Mouse (Mus musculus) embryonic fibroblast, embryonic 13.5 days (primary cell): ENCODE results near the gene Prelid3b. TPM values are rescaled to one million over a fixed set of nuclear protein-coding genes. Genes with fewer than 3 reads are reported as not detected.
A peak's percentile ranks its signal among the peaks of the same experiment; 100 is the strongest.

Source experiments
- H3K27ac ChIP-seq: 2 replicates; pipeline ENCODE4 v1.5.1; 2012; ENCODE audit warnings: low read length, control low read depth, inconsistent platforms; ENCODE audit not compliant: insufficient read depth
- H3K4me1 ChIP-seq: 2 replicates; pipeline ENCODE4 v1.6.1; 2011; ENCODE audit warnings: low read length; ENCODE audit not compliant: control insufficient read depth, insufficient read depth
- H3K4me3 ChIP-seq: 2 replicates; pipeline ENCODE4 v1.5.1; 2011; ENCODE audit warnings: mild to moderate bottlenecking, control low read depth, low read length; ENCODE audit not compliant: insufficient read depth
- CTCF ChIP-seq: IDR thresholded peaks from 2 replicates; pipeline ENCODE4 v1.5.1; 2011; ENCODE audit warnings: mild to moderate bottlenecking, control low read depth, low read length, moderate library complexity, borderline replicate concordance; ENCODE audit not compliant: insufficient read depth
- POLR2A ChIP-seq: IDR thresholded peaks from 2 replicates; pipeline ENCODE4 v1.6.1; 2011; ENCODE audit warnings: low read depth, mild to moderate bottlenecking, control low read depth, low read length, moderate library complexity
- polyA plus RNA-seq: library from polyadenylated mRNA; stranded (reverse); fragments of >200 nt; gene quantifications from 2 replicates; pipeline ENCODE4 v1.2.4, GENCODE M21; 2011; ENCODE audit warnings: low read depth; ENCODE audit not compliant: missing spikeins, insufficient read length

Gene Prelid3b
- polyA plus RNA-seq, 1 experiment = 75.1 TPM

DNA sequence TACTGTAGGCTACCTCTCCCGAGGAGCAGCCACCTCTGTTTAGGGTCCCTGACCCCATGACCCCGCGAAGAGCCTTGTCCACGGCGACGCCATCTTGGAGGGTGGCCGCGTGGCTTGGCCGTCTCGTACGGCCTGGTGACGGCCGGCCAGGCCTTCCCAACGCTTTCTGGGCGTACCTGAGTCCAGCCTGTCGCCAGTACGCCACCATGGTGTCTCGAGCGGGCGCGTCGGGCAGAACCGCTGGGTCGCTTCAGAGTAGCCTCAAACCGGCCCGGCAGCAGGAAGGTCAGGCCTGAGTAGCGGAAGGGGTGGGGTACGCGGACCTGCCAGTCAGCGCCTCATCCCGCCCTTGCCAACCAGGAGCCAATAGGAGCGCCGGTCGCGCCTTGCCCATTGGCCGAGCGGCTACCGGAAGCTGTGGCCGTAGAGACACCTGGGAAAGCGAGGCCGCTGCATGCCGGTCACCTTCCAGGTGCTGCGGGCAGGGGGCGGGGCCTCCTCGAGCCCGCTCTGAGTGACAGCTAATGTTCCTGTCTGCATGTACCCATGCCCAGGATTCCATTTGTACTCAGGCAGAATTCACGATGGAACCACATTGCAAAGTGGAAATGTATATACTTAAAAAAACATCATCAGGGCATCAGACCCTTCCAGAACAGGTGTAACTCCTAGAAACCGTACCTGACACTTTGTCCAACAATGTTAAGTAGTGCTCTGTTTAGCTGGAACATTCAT lies 8.9 kb downstream of the Prelid3b start, which contains the start of gene Atp5e:
Atp5e (minus strand) TSS at position 317 of the 735 bp plus-strand sequence.
- TF ChIP-seq POLR2A (peak; percentile 56), CTCF (no peak)
- Histone ChIP-seq H3K4me1 (no peaks in the 10 kb centered on the region), H3K4me3 (peak within 1 kb of the TSS; percentile 62), H3K27ac (no peak within 1 kb of the TSS)

DNA sequence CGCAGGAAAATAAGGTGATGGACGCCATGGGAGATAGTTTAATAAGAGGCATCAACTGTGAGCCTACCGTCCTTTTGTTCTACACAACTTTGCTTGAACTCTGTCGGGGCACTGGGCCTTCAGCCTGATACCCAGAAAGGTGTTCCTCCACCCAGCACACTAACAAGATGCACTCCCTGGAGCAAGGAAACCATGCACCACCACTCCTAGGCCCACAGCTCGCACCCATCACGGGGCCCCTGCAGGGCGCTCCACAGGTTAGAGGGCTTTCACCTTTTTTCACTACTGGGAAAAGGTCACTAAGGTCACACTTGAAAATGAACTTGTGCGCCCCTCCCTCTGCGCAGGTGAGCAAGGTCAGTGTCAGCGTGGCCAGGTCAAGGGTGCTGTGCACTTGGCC lies 9.5 kb downstream of the Prelid3b start:
- Histone ChIP-seq H3K4me1 (no peaks in the 10 kb centered on the region), H3K27ac (no peak overlapping the region), H3K4me3 (peak overlapping the region; percentile 62)
- TF ChIP-seq CTCF (no peak), POLR2A (no peak)

DNA sequence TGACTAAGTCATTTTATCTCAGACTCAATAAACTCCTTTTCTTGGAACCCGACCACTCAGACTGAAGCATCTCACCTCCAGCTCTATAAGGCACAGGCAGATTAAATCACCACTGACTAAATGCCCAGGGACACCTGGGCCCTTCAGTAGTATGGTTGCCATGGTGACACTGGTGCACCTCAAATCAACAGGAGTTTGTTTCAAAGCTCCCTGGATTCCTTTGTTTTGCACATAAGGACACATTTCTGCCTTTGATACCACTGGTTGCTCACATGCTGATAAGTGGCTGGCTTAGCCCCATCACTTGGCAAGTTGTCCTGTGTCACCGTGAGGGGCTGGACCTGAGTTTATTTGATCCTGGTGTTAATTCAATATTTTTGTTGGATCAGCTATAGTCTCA lies 13.5 kb downstream of the Prelid3b start:
- H3K27ac ChIP-seq = no peak overlapping the region
- H3K4me3 ChIP-seq = no peak overlapping the region
- H3K4me1 ChIP-seq = no peaks in the 10 kb centered on the region
- no peak for TF ChIP-seq CTCF
- TF ChIP-seq POLR2A = no peak

DNA sequence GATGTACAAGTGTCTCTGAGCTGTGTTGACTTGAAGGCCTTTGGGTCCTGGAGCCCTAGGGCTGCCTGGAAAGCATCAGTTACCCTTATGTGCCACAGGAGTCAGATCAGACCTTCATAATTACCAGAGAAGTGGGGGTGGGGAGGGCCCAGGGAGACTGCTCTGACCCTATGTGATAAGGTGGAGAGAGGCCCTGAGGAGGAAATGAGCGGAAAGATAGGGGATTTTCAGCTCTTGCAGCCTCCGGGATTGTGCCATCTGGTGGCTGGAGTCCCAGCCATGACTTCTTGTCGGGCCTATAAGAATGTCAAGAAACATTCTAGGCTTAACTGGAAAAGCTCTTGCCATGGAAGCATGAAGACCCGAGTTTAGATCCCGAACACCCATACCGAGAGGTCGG lies 19.2 kb downstream of the Prelid3b start:
- no peaks in the 10 kb centered on the region for H3K4me1 ChIP-seq
- H3K4me3 ChIP-seq = no peak overlapping the region
- TF ChIP-seq CTCF = no peak
- no peak for TF ChIP-seq POLR2A
- H3K27ac ChIP-seq = no peak overlapping the region

DNA sequence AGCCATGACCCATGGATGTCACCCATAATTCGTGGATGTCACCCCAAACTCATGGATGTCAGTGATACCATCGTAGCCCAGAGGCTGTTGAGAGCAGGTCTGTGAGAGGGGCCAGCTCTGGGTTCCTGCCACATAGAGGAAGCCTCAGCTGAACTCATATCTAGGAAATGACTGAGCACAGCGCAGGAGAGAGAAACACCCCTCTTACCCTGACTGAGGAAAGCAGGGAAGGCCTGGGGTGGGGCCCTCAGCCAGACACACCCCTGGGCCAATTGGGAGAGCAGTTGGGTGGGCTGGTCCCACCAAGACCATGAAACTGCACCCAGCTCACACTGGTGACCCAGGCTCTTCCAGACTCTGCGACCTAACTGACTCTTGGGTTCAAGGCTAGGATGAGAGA lies 22.5 kb downstream of the Prelid3b start, which contains the start of gene Tubb1:
Tubb1 (plus strand) TSS at position 343 of the 400 bp plus-strand sequence.
- Histone ChIP-seq H3K4me1 (no peaks in the 10 kb centered on the region), H3K27ac (no peak within 1 kb of the TSS), H3K4me3 (no peak within 1 kb of the TSS)
- TF ChIP-seq CTCF (no peak), POLR2A (no peak)

DNA sequence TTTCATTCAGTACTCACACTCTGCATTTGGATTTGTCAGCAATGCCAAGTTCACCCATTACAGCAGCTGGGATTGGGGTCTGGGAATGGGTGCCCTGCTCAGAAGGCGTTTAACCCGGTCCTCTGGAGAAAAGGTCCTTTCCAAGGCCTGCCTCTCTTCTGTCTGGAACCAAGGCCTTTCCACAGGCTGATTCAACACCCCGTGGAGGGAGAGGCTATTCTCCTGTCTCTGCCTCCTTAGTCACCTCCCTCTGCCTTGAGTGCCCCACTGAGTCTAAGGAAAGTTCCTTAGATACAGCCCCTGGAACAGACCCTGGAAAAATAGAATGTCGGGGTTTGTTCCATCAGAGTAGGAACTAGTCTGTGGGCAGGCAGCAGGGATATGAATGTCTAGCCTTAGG lies 24.5 kb downstream of the Prelid3b start:
- H3K4me3 ChIP-seq = no peak overlapping the region
- no peaks in the 10 kb centered on the region for H3K4me1 ChIP-seq
- H3K27ac ChIP-seq = no peak overlapping the region
- TF ChIP-seq POLR2A = no peak
- TF ChIP-seq CTCF = no peak

DNA sequence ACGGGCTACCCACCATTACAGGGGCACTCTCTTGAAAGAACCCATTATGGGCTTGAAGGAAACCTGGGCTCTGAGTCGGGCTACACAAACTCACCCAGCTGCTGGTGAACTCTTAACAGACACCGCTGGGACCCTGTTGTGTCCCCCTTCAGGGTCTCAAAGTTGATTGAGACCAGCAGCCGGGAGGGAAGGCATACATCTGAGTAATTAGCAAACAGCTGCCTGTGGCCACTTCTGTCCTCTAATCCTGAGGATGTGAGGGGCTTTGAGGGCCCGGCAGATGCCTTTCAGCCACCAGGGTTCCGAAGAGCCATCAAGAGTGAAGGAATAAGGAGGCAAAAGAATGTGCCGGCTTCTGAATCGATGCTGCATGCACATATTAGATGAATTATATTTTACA lies 26.0 kb downstream of the Prelid3b start:
- TF ChIP-seq CTCF = no peak
- no peak overlapping the region for H3K27ac ChIP-seq
- no peak overlapping the region for H3K4me3 ChIP-seq
- H3K4me1 ChIP-seq = no peaks in the 10 kb centered on the region

DNA sequence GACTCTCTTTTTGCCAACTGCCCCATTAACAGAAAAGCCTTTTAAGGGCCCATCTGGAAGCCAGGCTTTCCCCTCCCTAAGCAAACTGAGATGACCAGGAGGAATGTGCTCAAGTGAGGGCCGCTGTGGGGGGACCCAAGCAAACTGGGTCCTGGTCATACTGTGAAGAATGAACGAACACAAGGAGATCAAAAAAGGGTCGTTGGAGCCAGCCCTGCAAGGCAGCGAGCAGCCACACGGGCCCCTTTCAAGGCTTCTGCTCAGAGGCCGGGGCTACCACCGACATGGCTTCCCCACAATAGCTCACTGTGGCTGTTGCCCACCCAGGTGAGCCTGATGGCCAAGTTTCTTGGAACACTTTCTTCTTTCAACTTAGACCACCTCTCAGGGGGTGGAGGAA lies 26.4 kb downstream of the Prelid3b start:
- Histone ChIP-seq H3K27ac (no peak overlapping the region), H3K4me1 (no peaks in the 10 kb centered on the region), H3K4me3 (no peak overlapping the region)
- no peak for TF ChIP-seq CTCF
- TF ChIP-seq POLR2A = no peak

DNA sequence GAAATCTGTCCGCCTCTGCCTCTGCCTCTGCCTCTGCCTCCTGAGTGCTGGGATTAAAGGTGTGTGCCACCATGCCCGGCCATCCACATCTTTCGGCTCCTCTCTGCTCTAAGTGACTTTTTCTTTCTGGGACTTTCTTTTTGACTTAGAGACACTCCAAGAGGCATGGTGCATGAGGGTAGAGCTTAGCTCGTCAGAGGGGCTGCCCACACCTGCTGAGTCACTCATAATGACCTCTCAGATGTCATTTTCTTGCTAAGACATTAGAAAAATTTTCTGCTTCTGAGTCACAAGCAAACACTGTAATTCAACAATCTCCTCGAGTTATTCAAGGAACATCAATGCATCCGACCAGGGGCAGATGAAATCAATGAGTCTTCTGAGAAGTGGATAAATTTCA lies 27.9 kb downstream of the Prelid3b start:
- Histone ChIP-seq H3K4me3 (no peak overlapping the region), H3K4me1 (no peaks in the 10 kb centered on the region), H3K27ac (no peak overlapping the region)
- TF ChIP-seq POLR2A (no peak), CTCF (no peak)

DNA sequence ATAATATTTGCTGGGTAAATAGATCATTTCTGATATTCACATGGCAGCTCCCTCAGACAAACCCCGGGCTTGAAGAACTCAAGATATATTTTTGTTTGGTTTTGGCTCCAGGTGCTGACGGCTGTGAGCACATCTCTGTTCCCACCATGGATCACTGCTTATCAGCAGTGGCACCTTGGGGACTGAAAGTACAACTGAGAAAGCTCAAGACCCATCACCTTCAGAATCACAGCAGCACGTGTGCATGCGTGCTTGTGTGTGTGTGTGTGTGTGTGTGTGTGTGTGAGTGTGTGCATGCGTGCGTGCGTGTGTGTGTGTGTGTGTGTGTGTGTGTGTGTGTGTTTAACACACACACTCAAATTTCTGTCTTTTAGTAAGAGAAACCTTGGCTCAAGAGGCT lies 28.5 kb downstream of the Prelid3b start:
- no peak for TF ChIP-seq CTCF
- TF ChIP-seq POLR2A = no peak
- Histone ChIP-seq H3K4me3 (no peak overlapping the region), H3K27ac (no peak overlapping the region), H3K4me1 (no peaks in the 10 kb centered on the region)
